Mouse (Mus musculus): ENCODE measurements around the gene Gm28053.

Gm28053 gene

GRCm38 (mm10) chr6:48739780-48740055 is 21.3 kb downstream of the Gm28053 start:
- in situ Hi-C loops (cut with MboI, MseI) = loop anchor here (5.0 to 10.0 kb wide), 2 partner anchors 33 to 65 kb away; partner anchors contain the start of genes Gimap3 and Gimap9

GRCm38 (mm10) chr6:48740501-48741169 is 22.2 kb downstream of the Gm28053 start:
- in situ Hi-C loops (cut with MboI, MseI) = loop anchor here (10.0 kb wide), 1 partner anchor 66 kb away; the partner anchor contains the start of gene Gimap9

- in situ Hi-C loops (cut with MboI, MseI) = loop anchor here (10.0 kb wide), 1 partner anchor 66 kb away; the partner anchor contains the start of gene Gimap9
These were observed 22.9 kb downstream of the Gm28053 start for GRCm38 (mm10) chr6:48741273-48741672.

DNA sequence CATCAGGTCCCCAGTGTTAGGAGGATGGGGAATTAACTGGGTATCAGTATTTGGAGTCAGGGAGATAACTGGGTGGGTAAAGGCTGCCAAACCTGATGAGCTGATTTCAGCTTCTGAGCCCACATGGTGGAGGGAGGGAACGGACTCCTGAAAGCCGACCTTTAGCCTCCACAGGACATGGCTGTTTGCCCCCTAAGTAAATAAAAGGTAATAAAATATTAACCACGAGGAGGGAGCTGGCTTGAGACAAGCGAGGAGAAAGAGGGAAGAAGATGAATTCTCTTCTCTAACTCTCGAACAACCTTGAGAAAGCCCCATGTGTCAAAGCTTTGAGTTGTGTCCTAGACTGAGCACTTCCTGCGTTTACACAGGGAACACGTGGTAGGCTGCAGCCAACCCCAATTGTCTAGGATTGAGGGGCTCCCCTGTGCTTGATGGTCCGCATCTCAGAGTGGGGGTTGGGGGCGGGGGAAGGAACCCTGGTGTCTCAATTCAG is 23.4 kb downstream of the Gm28053 start:
- in situ Hi-C loops (cut with MboI, MseI) = loop anchor here (10.0 kb wide), 1 partner anchor 67 kb away; the partner anchor contains the start of gene Gimap9

DNA sequence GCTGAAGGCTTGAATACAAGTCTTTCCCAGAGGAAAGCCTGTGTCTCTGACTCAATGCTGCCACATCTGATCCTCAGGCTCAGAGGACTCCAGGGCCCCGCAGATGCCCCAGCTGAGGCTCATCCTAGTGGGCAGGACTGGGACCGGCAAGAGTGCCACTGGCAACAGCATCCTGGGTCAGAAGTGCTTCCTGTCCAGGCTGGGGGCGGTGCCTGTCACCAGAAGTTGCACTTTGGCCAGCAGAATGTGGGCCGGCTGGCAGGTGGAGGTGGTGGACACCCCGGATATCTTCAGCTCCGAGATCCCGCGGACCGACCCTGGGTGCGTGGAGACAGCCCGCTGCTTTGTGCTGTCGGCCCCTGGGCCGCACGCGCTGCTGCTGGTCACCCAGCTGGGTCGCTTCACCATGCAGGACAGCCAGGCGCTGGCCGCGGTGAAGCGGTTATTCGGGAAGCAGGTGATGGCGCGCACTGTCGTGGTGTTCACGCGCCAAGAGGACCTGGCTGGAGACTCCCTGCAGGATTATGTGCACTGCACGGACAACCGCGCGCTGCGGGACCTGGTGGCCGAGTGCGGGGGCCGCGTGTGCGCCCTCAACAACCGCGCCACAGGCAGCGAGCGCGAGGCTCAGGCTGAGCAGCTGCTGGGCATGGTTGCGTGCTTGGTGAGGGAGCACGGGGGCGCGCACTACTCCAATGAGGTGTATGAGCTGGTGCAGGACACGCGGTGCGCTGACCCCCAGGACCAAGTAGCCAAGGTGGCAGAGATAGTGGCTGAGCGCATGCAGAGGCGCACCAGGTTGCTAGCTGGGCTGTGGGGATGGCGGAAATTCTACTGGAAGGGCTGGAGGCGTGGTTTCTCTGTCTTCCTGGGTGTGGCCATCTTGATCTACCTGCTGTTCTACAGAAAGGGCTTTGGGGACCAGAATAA is 24.3 kb downstream of the Gm28053 start:
- in situ Hi-C loops (cut with MboI, MseI) = loop anchor here (10.0 kb wide), 1 partner anchor 68 kb away; the partner anchor contains the start of gene Gimap9

GRCm38 (mm10) chr6:48745490-48745889 is 27.1 kb downstream of the Gm28053 start:
- in situ Hi-C loops (cut with MboI, MseI) = loop anchor here (10.0 kb wide), 1 partner anchor 71 kb away; the partner anchor contains the start of gene Gimap9

DNA sequence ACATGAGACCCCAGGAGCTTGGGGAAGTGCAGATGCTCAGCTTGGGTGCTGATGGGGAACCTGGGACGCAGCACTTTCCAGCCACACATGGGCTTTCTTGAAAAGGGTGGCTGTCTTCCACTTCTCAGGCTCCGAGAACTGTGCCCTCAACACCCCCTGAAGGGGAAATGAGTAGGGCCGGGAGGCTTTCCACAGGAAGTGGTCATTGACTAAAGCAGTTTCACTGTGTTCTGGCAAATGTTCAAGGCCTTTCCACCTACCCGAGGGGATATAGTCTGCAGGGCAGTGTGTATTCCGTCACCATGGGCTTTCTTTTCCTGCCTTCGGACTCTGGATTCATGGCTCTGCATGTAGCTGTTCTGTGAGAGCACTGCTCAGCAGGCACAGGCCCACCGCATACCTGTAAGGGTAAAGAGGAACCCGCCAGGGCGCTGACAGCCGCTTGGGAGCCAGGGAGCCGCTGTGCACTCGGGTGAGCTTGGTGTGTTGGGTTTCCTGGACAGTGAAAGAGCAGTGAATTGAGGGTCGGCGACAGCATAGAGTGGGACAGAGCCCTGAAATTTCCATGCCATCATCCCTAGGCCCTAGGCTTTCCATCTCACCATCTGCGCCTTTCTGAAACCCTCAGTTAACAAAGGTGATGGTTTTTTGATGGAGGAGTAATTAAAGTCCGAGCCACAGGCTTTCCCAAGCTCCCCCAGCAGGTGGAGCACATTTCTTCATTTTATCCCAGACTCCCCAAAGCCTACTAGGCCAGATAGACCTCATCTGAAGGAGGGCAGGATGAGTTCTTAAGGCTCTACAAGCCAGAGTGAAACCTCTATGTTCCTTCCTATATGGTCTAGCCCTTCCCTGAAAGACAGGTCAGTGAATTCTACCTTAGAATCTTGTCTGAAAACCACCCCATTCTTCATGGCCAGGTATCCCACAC is 27.8 kb downstream of the Gm28053 start, which contains the start of gene Gimap5:
Gene Gimap5, plus strand, starts transcription at position 239 of the 931 bp plus-strand sequence.
- in situ Hi-C loops (cut with MboI, MseI) = loop anchor here (10.0 kb wide), 1 partner anchor 71 kb away; the partner anchor contains the start of gene Gimap9

- in situ Hi-C loops (cut with MboI, MseI) = loop anchor here (10.0 kb wide), 1 partner anchor 73 kb away; the partner anchor contains the start of gene Gimap9
These were observed 28.9 kb downstream of the Gm28053 start for GRCm38 (mm10) chr6:48747091-48747966.

DNA sequence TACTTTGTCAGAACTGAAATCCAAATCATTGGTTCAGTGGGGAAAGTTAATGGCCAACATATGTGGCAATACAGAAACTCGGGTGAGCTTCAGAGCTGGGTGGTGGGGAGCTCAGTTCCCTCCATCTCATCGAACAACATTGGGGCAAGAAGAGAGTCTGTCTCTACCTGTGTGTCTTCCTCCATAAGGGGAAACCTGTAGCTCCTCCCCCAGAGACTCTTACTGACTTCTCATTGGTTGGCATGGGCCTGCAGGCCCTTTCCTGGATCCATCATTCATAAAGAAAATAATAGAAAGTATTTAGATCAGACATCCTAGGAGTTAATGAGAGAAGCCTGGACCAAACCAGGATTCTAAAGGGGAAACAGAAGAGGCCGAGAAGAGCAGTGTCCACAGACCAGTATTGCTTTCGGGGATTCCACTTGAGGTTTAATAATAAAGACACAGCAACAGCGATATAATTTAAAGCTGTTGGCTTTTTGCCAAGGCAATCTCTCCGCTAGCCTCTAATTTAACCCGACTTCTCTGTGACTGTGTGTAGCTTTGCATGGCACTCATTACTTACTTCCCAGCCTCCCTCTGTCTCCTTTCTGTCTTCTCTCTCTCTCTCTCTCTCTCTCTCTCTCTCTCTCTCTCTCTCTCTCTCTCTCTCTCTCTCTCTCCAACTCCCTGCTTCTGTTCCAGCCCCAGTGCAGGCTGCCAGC is 45.3 kb downstream of the Gm28053 start:
- in situ Hi-C loops (cut with MboI, MseI) = loop anchor here (25.0 kb wide), 1 partner anchor 676 kb away; the partner anchor contains the start of gene Zfp746

DNA sequence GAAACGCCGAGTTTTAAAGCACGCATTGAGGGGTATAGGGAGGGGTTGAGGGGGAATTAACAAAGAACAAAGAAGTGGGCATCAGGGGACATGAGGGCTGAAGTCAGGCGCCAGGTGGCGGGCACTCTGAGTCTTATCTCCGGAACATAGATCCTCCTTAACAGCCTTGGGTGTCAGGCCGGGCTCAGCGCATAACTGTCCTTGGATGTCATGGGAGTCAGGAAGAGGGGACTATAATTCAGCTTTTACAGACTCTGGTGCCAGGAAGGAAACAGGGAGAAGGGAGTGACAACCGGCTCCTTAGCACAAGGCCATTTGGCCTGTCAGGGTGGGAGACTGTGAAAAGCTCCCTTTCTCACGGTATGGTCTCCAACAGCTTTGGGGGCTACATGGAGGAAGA is 46.1 kb downstream of the Gm28053 start:
- in situ Hi-C loops (cut with MboI, MseI) = loop anchor here (25.0 kb wide), 1 partner anchor 677 kb away; the partner anchor contains the start of gene Zfp746

DNA sequence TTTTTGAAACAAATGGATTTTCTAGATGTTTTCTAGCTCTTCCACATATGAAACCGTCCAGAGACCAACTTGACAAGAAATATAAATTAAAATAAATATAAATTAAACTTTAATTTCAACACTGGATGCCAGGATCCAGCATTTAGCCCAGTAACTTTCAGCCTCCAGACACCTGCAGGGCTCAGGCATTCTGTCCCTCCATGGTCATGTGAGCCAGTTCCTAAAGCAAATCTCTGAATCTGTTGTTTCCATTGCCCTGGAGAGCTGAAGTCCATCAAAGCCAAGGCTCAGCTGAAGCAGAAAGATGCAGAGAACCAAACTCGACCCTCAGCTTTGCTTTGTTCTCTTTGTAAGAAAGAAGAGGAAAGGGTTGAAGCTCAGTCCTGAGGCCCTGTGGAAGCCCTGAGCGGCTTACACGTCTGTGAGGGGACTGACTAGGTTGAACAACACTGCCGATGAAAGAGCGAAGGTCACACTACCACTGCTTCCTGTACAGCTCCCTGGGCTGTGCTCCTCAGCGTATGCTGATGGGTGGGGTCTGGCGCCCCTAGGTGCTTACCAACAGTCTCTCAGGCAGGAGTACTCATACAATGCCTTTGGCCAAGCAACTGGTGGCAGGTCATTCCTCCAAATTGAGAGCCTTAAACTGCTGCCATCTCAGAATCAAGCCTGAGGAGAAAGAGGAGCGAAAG is 49.9 kb downstream of the Gm28053 start:
- in situ Hi-C loops (cut with MboI, MseI) = loop anchor here (25.0 kb wide), 1 partner anchor 681 kb away; the partner anchor contains the start of gene Zfp746

GRCm38 (mm10) chr6:48768933-48769332 is 50.5 kb downstream of the Gm28053 start:
- in situ Hi-C loops (cut with MboI, MseI) = loop anchor here (25.0 kb wide), 1 partner anchor 682 kb away; the partner anchor contains the start of gene Zfp746

GRCm38 (mm10) chr6:48770696-48771095 is 52.3 kb downstream of the Gm28053 start, which contains the start of gene Gimap3:
TSS of gene Gimap3 (minus strand) at chr6:48770851.
- in situ Hi-C loops (cut with MboI, MseI) = loop anchor here (5.0 to 25.0 kb wide), 3 partner anchors 33 to 683 kb away; partner anchors contain the start of genes Gimap1, Gimap8 and Zfp746

DNA sequence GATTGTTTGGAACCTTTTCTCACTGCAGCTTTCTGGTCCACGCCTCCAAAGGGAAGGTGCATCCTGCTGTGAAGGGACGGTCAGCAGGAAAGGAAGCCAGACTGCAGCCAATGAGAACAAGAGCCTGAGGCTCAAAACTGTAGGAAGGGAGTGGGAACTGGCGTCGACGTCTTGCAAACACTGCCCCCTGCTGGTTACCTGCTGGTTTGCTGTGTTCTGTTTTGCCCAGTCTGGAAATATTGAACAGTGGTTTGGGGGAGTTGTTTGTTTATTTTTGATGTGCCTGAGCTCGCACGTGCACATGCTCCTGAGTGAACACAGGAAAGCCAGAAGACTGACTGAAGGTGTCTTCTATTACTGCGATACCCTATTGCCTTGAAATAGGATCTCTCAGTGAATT is 53.6 kb downstream of the Gm28053 start:
- in situ Hi-C loops (cut with MboI, MseI) = loop anchor here (5.0 to 25.0 kb wide), 3 partner anchors 35 to 685 kb away; partner anchors contain the start of genes Gimap1, Gimap8 and Zfp746

GRCm38 (mm10) chr6:48784406-48784805 is 66.0 kb downstream of the Gm28053 start:
- in situ Hi-C loops (cut with MboI, MseI) = no loop called here

DNA sequence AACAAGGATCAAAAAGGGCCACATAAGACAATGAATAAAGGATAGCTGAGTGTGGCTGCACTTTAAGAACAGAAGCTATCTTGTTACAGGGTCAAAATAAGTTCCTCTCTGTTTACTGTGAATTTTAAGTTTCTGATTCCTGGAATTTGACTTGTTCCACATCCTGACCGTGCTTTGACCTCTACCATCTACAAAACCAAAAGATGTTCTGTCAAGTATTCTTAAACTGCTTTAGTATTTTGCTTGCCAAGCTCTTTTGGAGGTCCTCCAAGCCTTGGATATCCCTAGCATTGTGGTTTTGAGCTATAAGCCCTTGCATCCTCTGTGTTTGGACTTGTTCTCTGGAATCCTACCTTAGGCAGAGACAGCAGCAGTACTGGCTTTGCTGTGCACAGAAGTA is 66.8 kb downstream of the Gm28053 start:
- in situ Hi-C loops (cut with MboI, MseI) = no loop called here

GRCm38 (mm10) chr6:48785601-48786000 is 67.2 kb downstream of the Gm28053 start:
- in situ Hi-C loops (cut with MboI, MseI) = no loop called here

DNA sequence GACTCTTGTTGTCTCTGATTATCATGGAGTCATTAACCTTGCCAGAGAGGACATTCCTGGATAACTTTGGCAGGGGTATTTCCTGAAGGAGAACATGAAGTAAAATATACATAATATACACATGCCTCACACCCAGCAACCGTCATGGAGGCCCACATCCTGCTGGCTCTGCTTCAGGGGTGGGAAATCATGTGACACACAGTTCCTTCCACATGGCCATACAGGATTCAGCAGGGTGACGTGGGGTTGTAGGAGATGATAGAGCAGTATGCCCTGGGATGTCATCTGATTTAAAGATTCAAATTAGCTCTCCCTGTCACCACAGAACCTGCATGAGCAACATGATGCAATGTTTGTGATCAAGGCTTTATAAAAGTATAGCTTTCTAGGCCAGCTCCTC is 69.5 kb downstream of the Gm28053 start:
- in situ Hi-C loops (cut with MboI, MseI) = no loop called here

All from regulatory T cell (primary cell).